Mouse (Mus musculus) layer of hippocampus, adult 2 months (tissue): Measurements from ENCODE around the gene Cenpe. TPM values are rescaled to one million over a fixed set of nuclear protein-coding genes. Genes with fewer than 3 reads are reported as not detected.
A peak's percentile ranks its signal among the peaks of the same experiment; 100 is the strongest.
"Not testable (repeated sequence)": the region's sequence is repeated elsewhere in the genome, so short reads cannot be mapped to it uniquely, and the experiment has no call there.

Experiments used
- DNase-seq, 2 experiments: peaks; one replicate each; pipeline ENCODE4 v3.0.0; 2022; ENCODE audit warnings: low spot score in 2 of 2
- H3K27ac ChIP-seq: fragments of 200-600 bp; 2 replicates; pipeline ENCODE4 v1.8.1; 2022
- H3K4me3 ChIP-seq: fragments of 200-600 bp; 2 replicates; pipeline ENCODE4 v1.8.1; 2022; ENCODE audit warnings: mild to moderate bottlenecking
- CTCF ChIP-seq: fragments of 200-600 bp; conservative IDR thresholded peaks from 2 replicates; pipeline ENCODE4 v1.8.1; 2022; ENCODE audit warnings: antibody characterized with exemption, mild to moderate bottlenecking, moderate library complexity
- long read RNA-seq, 2 experiments: library from polyadenylated mRNA; stranded (forward); transcript quantifications; one replicate each; pipeline ENCODE4 v2.0.0; 2021; ENCODE audit warnings: borderline mapping rate in 2 of 2
- total RNA-seq, 2 experiments: library from RNA; stranded (reverse); gene quantifications; 2 replicates each; pipeline ENCODE4 v1.2.3; 2021

Cenpe gene
- total RNA-seq: 1 to 10 TPM; 1.3 to 3.1 TPM
- long read RNA-seq, experiment 1: 0 reads
- long read RNA-seq, experiment 2: 0 reads

GRCm38 (mm10) chr3:135211805-135212657 is at the start of gene Cenpe:
Gene Cenpe, plus strand, starts transcription at chr3:135212537.
- TF ChIP-seq CTCF: 0 out of 2 replicates have a peak, but pooled peaks have one; percentile 23
- Histone ChIP-seq H3K27ac (peak within 1 kb of the TSS; percentile 56), H3K4me3 (peak within 1 kb of the TSS; percentile 60)
- peak; percentile 80 to 90 for DNase-seq

GRCm38 (mm10) chr3:135171898-135172446 is 40.4 kb upstream of the Cenpe start:
- no peak overlapping the region for H3K4me3 ChIP-seq
- no peak for DNase-seq
- no peak for TF ChIP-seq CTCF
- no peak overlapping the region for H3K27ac ChIP-seq

- DNase-seq: no peak
- H3K4me3 ChIP-seq: no peak overlapping the region
- H3K27ac ChIP-seq: no peak overlapping the region
- no peak for TF ChIP-seq CTCF
Observed at GRCm38 (mm10) chr3:135191861-135192260, 20.5 kb upstream of the Cenpe start.

- not testable (repeated sequence) for DNase-seq, H3K4me3 ChIP-seq, H3K27ac ChIP-seq
Observed at GRCm38 (mm10) chr3:135198051-135198450, 14.3 kb upstream of the Cenpe start.

- Histone ChIP-seq H3K4me3 (no peak overlapping the region), H3K27ac (no peak overlapping the region)
- no peak for TF ChIP-seq CTCF
- DNase-seq: no peak
Observed at GRCm38 (mm10) chr3:135200409-135201303, 11.7 kb upstream of the Cenpe start.

GRCm38 (mm10) chr3:135206621-135207020 is 5.7 kb upstream of the Cenpe start:
- peak; percentile 90 for TF ChIP-seq CTCF
- no peak overlapping the region for H3K4me3 ChIP-seq
- H3K27ac ChIP-seq: no peak overlapping the region
- peak; percentile 19 to 48 for DNase-seq

- no peak overlapping the region for H3K27ac ChIP-seq
- DNase-seq: no peak
- no peak for TF ChIP-seq CTCF
- peak overlapping the region; percentile 60 for H3K4me3 ChIP-seq
Observed at GRCm38 (mm10) chr3:135212658-135213350, 467 bp downstream of the Cenpe start.

- no peak for TF ChIP-seq CTCF
- Histone ChIP-seq H3K4me3 (no peak overlapping the region), H3K27ac (no peak overlapping the region)
- DNase-seq: no peak
Observed at GRCm38 (mm10) chr3:135232058-135232457, 19.7 kb downstream of the Cenpe start.

- Histone ChIP-seq H3K4me3 (no peak overlapping the region), H3K27ac (no peak overlapping the region)
- no peak for DNase-seq
- TF ChIP-seq CTCF: no peak
Observed at GRCm38 (mm10) chr3:135232462-135232861, 20.1 kb downstream of the Cenpe start.

- Histone ChIP-seq H3K27ac (no peak overlapping the region), H3K4me3 (no peak overlapping the region)
- peak; percentile 55 for TF ChIP-seq CTCF
- no peak for DNase-seq
Observed at GRCm38 (mm10) chr3:135245733-135246132, 33.4 kb downstream of the Cenpe start.

GRCm38 (mm10) chr3:135246828-135247227 is 34.5 kb downstream of the Cenpe start:
- Histone ChIP-seq H3K27ac (no peak overlapping the region), H3K4me3 (no peak overlapping the region)
- no peak for TF ChIP-seq CTCF
- DNase-seq: no peak

GRCm38 (mm10) chr3:135249104-135249503 is 36.8 kb downstream of the Cenpe start:
- no peak overlapping the region for H3K4me3 ChIP-seq
- no peak overlapping the region for H3K27ac ChIP-seq
- no peak for DNase-seq
- TF ChIP-seq CTCF: no peak
